Mouse (Mus musculus) G1E (cell line): Measurements from ENCODE around the gene Eef1a1.
A peak's percentile ranks its signal among the peaks of the same experiment; 100 is the strongest.

Experiments
- CTCF ChIP-seq: IDR thresholded peaks from 2 replicates; pipeline ENCODE4 v1.5.1; 2012; ENCODE audit warnings: low read depth, low read length, inconsistent platforms, mixed read lengths
- GATA1 ChIP-seq: IDR thresholded peaks from 2 replicates; pipeline ENCODE4 v1.6.1; 2012; ENCODE audit warnings: borderline replicate concordance, low read length, inconsistent platforms, mixed read lengths
- POLR2AphosphoS5 ChIP-seq: IDR thresholded peaks from 2 replicates; pipeline ENCODE4 v1.6.1; 2012; ENCODE audit warnings: low read depth, low read length, inconsistent platforms; ENCODE audit not compliant: insufficient replicate concordance
- TAL1 ChIP-seq: conservative IDR thresholded peaks from 2 replicates; pipeline ENCODE4 v1.6.1; 2012; ENCODE audit warnings: low read depth, low read length, inconsistent platforms, mixed read lengths

DNA sequence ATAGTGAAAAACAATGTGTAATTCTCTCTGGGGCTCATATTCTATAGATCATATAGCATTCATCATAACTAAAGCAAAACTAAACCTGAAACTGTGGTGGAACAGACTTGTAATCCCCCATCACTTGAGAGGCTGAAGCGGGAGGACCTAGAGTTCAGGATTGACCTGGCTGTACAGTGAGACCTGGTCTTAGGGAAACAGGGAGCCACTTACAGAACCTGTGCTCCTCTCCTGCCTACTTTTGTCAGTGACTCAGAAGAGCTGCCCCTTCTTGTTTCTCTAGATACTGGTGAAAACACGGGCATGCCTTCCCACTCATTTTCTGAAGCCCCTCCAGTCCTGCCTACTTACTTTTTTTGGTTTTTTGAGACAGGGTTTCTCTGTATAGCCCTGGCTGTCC is 14.7 kb downstream of the Eef1a1 start:
- TF ChIP-seq CTCF: no peak
- peak; percentile 85; the same call in 1 of the 2 replicates for TF ChIP-seq POLR2AphosphoS5
- TF ChIP-seq GATA1: no peak
- TF ChIP-seq TAL1: no peak
